ENCODE assay signal across 8 mouse cellular contexts in genomic region chr5:108000776-108001548, GRCm38 (mm10). TPM values are rescaled to one million over a fixed set of nuclear protein-coding genes. Genes with fewer than 3 reads are reported as not detected.
DNase-seq lines count a peak whose midpoint lies in the region; ATAC-seq and TF ChIP-seq lines count a peak whose summit lies in the region.

No protein-coding gene starts in this region.

- peak overlapping the region; percentile 53 for H3K4me3 ChIP-seq in limb, embryonic 12.5 days (replicated peaks)
- peak overlapping the region; percentile 48 for H3K4me3 ChIP-seq in midbrain, embryonic 13.5 days (replicated peaks)
- peak overlapping the region; percentile 66 for H3K4me3 ChIP-seq in spleen, adult 2 months (ENCODE audit: extremely low read depth, insufficient read depth, insufficient read length)

- TF ChIP-seq POLR2A in spleen, adult 2 months (IDR thresholded peaks at IDR 0.05; ENCODE audit: low read depth, low read length), result no peak; the same call in 1 of the 2 replicates

- no peaks in the 10 kb centered on the region for H3K9me3 ChIP-seq in limb, embryonic 12.5 days
- H3K9me3 ChIP-seq in midbrain, embryonic 13.5 days, result no peaks in the 10 kb centered on the region

- peak overlapping the region; percentile 58 for H3K9ac ChIP-seq in limb, embryonic 12.5 days (replicated peaks)
- H3K9ac ChIP-seq in midbrain, embryonic 13.5 days (replicated peaks), result peak overlapping the region; percentile 58

- H3K27ac ChIP-seq in limb, embryonic 12.5 days, result 0 out of 2 replicates have a peak overlapping the region, but pooled peaks have one; percentile 56
- H3K27ac ChIP-seq in midbrain, embryonic 13.5 days, result peak overlapping the region; percentile 54
- peak overlapping the region; percentile 31; the same call in 1 of the 2 replicates for H3K27ac ChIP-seq in spleen, adult 2 months (ENCODE audit: insufficient read depth, low read length)

- ATAC-seq in granulocyte monocyte progenitor cell, adult 5-6 weeks (replicated peaks; ENCODE audit: poor library complexity, severe bottlenecking), result peak; percentile 89
- ATAC-seq in limb, embryonic 12.5 days (ENCODE audit: insufficient number of reproducible peaks, insufficient read depth, low FRiP score, low TSS enrichment, low read depth), result peak; percentile 63
- peak; percentile 76 for ATAC-seq in midbrain, embryonic 13.5 days

- H3K4me1 ChIP-seq in limb, embryonic 12.5 days (replicated peaks), result no peaks in the 10 kb centered on the region
- H3K4me1 ChIP-seq in midbrain, embryonic 13.5 days (replicated peaks), result no peaks in the 10 kb centered on the region
- no peaks in the 10 kb centered on the region for H3K4me1 ChIP-seq in spleen, adult 2 months (ENCODE audit: control insufficient read depth, insufficient read depth, insufficient read length)

- DNase-seq in ovary, adult 18-20 months (ENCODE audit: low spot score), result peak; percentile 17
- DNase-seq in ovary, postnatal 10 days (ENCODE audit: low spot score), result no peak
- DNase-seq in embryo, embryonic 10.5 days (ENCODE audit: low spot score), result peak; percentile 81
- DNase-seq in kidney, adult 18-20 months, result peak; percentile 66
- DNase-seq in spleen, adult 2 months (ENCODE audit: low read depth in 1 of 2, low spot score in 2 of 2), result peak; percentile 59 to 63

- no peaks in the 10 kb centered on the region for H3K27me3 ChIP-seq in limb, embryonic 12.5 days
- no peaks in the 10 kb centered on the region for H3K27me3 ChIP-seq in midbrain, embryonic 13.5 days
- no peaks in the 10 kb centered on the region for H3K27me3 ChIP-seq in spleen, adult 2 months (ENCODE audit: control insufficient read depth, insufficient read depth, low read length)

- TF ChIP-seq CTCF in spleen, adult 2 months (IDR thresholded peaks at IDR 0.05; ENCODE audit: extremely low read depth, insufficient read depth, insufficient read length, insufficient replicate concordance), result no peak

- no peaks in the 10 kb centered on the region for H3K36me3 ChIP-seq in limb, embryonic 12.5 days
- H3K36me3 ChIP-seq in midbrain, embryonic 13.5 days, result no peaks in the 10 kb centered on the region
- H3K36me3 ChIP-seq in spleen, adult 2 months (ENCODE audit: control insufficient read depth, insufficient read depth, low read length), result no peaks in the 10 kb centered on the region

- WGBS in limb, embryonic 12.5 days, result 18% methylated on average over 20 of the region's 20 CpGs
- WGBS in midbrain, embryonic 13.5 days, result 21% methylated on average over 20 of the region's 20 CpGs
- WGBS in spleen, adult 2 months, result 13% methylated on average over 20 of the region's 20 CpGs

- peak overlapping the region; percentile 54 for H3K4me2 ChIP-seq in limb, embryonic 12.5 days
- H3K4me2 ChIP-seq in midbrain, embryonic 13.5 days (replicated peaks), result peak overlapping the region; percentile 51

RNA-seq across cellular contexts. Expression of gene Fam69a, which starts 14.1 kb away (rescaled TPM):
- total RNA-seq in granulocyte monocyte progenitor cell, adult 5-6 weeks (2014; fragmentation: Nextera tagmentation), result 21.8 and 32.0 TPM in 2 replicates
- total RNA-seq in granulocyte monocyte progenitor cell, adult 5-6 weeks (2017), result 16.8 and 22.9 TPM in 2 replicates
- polyA plus RNA-seq in limb, embryonic 12.5 days (2016; fragmentation: Nextera tagmentation; extraction: Ambion mirVana), result 19.8 and 22.3 TPM in 2 replicates
- 36.0 and 38.7 TPM in 2 replicates for polyA plus RNA-seq in midbrain, embryonic 13.5 days (2015; fragmentation: Nextera tagmentation; extraction: Ambion mirVana)
- polyA plus RNA-seq in spleen, adult 2 months (2012; rRNA removed), result 1.6 and 2.2 TPM in 2 replicates
